Mouse (Mus musculus): ENCODE results near the gene Nceh1. TPM values are rescaled to one million over a fixed set of nuclear protein-coding genes. Genes with fewer than 3 reads are reported as not detected.
"Not testable (repeated sequence)": the region's sequence is repeated elsewhere in the genome, so short reads cannot be mapped to it uniquely, and the experiment has no call there.

Gene Nceh1
- polyA plus RNA-seq, 1 experiment from 2014 or later = 4.9 TPM

DNA sequence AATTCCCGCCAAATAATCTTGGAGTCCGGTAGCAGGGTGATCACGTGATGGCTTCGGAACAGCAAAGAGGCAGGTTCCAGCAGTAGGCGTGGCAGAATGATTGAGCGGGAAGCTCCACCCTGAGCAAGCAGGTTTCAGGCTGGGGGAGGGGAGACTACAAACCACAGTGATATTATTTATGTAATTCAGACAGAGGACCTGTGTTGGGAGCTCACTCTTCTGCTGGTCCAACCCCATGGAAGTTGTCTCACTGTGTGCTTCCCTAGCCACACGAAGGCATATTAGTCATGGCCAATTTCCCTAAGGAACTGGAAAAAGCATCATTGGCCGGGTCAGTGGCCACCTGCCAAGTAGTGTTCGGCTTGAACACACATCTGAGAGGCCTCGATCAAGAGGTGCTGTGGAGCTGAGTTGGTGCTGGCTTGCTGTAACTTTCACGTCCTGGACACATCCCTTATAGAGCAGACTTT, 97.5 kb downstream of the Nceh1 start:
- H3K4me3 ChIP-seq = no peak overlapping the region
- peaks cover 16% of the 10 kb centered on the region for H3K4me1 ChIP-seq
- WGBS = 72% methylated on average over 11 of the region's 11 CpGs
- no peaks in the 10 kb centered on the region for H3K36me3 ChIP-seq
- no peaks in the 10 kb centered on the region; the same call in 1 of the 2 replicates for H3K9me3 ChIP-seq (replicated peaks)
- DNase-seq (ENCODE audit: low spot score) = no peak
- no peak overlapping the region for H3K27ac ChIP-seq (replicated peaks)
- peaks cover 17% of the 10 kb centered on the region for H3K27me3 ChIP-seq (ENCODE audit: low read depth, poor library complexity, severe bottlenecking)

DNA sequence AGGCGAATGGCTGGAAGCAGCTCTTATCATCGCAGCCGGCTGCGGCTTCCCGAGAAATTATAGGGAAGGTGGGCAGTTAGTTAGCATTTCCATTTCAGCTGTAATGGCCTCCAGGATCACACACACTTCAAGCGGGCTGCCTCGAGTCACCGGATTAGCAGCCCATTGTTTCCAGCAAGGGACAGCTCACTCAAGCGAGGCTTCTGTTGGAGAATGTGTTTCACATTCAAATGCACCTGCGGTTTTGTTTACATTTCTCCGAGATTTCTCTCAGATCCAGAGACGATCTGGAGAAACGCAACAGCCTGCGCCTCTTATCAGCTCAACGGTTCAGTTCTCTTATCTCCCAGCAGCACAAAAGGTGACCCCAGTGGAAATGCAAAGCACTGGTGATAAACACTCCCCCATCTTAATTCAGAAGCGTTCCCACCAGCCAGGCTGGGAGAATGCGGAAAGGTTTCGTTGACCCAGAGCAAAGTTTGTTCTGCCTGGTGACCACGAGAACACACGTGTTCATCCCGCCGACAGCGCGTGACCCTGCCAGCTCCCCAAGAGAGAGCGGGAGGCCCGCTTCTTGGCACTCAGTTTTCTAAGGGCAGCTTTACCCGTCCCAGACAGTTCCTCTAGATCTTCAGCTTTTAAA, 100.4 kb downstream of the Nceh1 start:
- no peaks in the 10 kb centered on the region; the same call in 1 of the 2 replicates for H3K9me3 ChIP-seq (replicated peaks)
- WGBS = 2% methylated on average over 27 of the region's 27 CpGs
- no peaks in the 10 kb centered on the region for H3K36me3 ChIP-seq
- peak; percentile 64 for DNase-seq (ENCODE audit: low spot score)
- H3K4me3 ChIP-seq = peak overlapping the region; percentile 49
- H3K4me1 ChIP-seq = peaks cover 16% of the 10 kb centered on the region
- H3K27me3 ChIP-seq (ENCODE audit: low read depth, poor library complexity, severe bottlenecking) = peaks cover 17% of the 10 kb centered on the region
- H3K27ac ChIP-seq (replicated peaks) = peak overlapping the region; percentile 59

DNA sequence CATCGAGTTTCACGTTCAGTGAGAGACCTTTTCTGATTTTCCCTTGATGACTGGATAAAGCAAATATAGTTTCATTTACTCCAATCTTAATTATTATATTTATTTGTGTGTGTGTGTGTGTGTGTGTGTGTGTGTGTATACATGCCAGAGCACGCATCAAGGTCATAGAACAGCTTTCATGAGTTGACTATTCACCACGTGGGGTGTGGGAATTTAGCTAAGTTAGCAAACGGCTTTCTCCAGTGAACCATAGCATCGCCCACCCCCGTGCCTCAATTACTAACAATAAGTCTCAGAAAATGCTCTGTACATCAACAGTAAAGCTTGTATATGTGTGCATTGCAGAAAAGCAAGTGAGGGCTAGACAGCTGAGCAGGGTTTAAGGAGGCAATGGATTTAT, 101.0 kb downstream of the Nceh1 start:
- H3K9me3 ChIP-seq (replicated peaks) = no peaks in the 10 kb centered on the region; the same call in 1 of the 2 replicates
- peak overlapping the region; percentile 59 for H3K27ac ChIP-seq (replicated peaks)
- peaks cover 16% of the 10 kb centered on the region for H3K4me1 ChIP-seq
- H3K36me3 ChIP-seq = no peaks in the 10 kb centered on the region
- WGBS = 52% methylated on average over 7 of the region's 7 CpGs
- H3K4me3 ChIP-seq = peak overlapping the region; percentile 49
- no peak for DNase-seq (ENCODE audit: low spot score)
- peaks cover 17% of the 10 kb centered on the region for H3K27me3 ChIP-seq (ENCODE audit: low read depth, poor library complexity, severe bottlenecking)

DNA sequence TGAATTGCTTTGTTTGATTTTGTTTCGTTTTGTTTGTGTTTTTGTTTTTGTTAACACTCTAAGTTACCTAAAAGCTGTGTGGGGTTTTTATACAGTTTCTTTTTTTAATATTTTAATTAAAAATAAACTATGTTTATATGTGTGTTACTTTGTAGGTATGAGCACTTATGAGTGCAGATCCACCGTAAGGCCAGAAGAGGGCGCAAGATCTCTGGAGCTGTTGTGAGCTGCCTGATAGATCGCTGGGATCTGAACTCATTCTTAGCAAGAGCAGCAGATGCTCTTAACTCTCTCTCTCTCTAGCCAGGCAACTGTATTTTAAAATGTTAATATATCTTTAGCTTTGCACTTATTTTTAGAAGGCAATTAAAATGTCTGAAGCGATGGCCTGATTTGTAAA, 101.5 kb downstream of the Nceh1 start:
- Histone ChIP-seq H3K36me3 (no peaks in the 10 kb centered on the region), H3K4me1 (peaks cover 16% of the 10 kb centered on the region), H3K27ac (replicated peaks) (no peak overlapping the region), H3K27me3 (ENCODE audit: low read depth, poor library complexity, severe bottlenecking) (peaks cover 17% of the 10 kb centered on the region), H3K9me3 (replicated peaks) (no peaks in the 10 kb centered on the region; the same call in 1 of the 2 replicates), H3K4me3 (no peak overlapping the region)
- no peak for DNase-seq (ENCODE audit: low spot score)
- 91% methylated on average over 5 of the region's 5 CpGs for WGBS

DNA sequence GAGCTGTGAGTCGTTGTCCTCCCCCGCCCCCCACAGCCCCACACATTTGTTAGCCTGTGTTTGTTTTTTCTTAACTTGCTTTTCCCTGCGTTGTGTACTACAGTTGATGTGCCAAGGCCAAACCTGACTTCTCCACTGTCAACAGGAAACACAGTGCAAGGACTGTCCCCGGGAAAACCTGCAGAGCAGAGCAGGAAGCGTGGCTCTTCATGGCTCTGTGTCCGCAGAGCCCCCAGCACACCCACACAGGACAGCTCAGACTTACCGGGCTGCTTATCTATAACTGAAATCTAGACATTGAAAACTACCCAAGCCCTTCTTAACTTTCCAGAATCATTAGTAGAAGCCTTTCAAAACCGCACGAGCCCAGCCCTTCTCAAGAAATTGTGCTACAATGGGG, 102.3 kb downstream of the Nceh1 start:
- Histone ChIP-seq H3K27me3 (ENCODE audit: low read depth, poor library complexity, severe bottlenecking) (peaks cover 17% of the 10 kb centered on the region), H3K9me3 (replicated peaks) (no peaks in the 10 kb centered on the region; the same call in 1 of the 2 replicates), H3K4me1 (peaks cover 16% of the 10 kb centered on the region), H3K27ac (replicated peaks) (no peak overlapping the region), H3K36me3 (no peaks in the 10 kb centered on the region), H3K4me3 (no peak overlapping the region)
- WGBS = 85% methylated on average over 9 of the region's 9 CpGs
- no peak for DNase-seq (ENCODE audit: low spot score)

DNA sequence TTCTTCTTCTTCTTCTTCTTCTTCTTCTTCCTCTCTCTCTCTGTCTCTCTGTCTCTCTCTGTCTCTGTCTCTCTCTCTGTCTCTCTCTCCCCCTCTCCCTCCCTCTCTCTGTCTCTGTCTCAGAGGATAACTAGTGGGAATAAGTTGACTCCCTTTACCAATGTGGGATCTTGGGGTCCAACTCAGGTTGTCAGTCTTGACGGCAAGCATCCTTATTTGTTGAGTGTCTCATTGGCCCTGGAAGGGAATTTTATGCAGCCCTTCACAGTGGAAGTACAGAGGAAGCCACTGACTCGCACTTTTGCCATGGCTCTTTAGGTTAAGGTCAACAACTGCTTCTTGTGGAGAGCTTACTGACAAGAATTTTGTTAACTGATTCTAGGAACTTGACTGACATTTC, 105.5 kb downstream of the Nceh1 start:
- no peak overlapping the region for H3K27ac ChIP-seq (replicated peaks)
- H3K4me3 ChIP-seq = no peak overlapping the region
- no peaks in the 10 kb centered on the region; the same call in 1 of the 2 replicates for H3K9me3 ChIP-seq (replicated peaks)
- WGBS = 81% methylated on average over 2 of the region's 2 CpGs
- no peaks in the 10 kb centered on the region for H3K27me3 ChIP-seq (ENCODE audit: low read depth, poor library complexity, severe bottlenecking)
- peaks cover 6% of the 10 kb centered on the region for H3K4me1 ChIP-seq
- no peak for DNase-seq (ENCODE audit: low spot score)
- no peaks in the 10 kb centered on the region for H3K36me3 ChIP-seq

DNA sequence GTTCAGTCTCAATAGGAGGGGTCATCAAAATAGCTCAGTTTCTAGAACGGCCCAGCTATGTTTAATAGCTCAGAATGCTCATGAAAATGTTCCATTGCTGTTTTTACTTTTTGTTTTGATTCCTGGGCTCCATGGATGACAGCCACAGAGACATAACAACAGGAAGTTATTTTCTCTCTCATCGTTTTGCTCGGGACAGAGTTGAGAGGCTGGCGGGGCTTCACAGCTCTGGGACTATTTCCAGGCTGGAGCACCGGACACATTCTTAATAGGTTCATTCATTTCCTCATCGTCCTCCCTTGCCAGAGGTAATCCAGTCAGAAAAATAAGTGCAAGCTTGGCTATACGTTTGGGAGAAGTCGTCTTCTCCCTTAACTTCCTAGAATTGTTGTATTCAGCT, 106.1 kb downstream of the Nceh1 start:
- Histone ChIP-seq H3K27me3 (ENCODE audit: low read depth, poor library complexity, severe bottlenecking) (no peaks in the 10 kb centered on the region), H3K4me3 (no peak overlapping the region), H3K27ac (replicated peaks) (no peak overlapping the region), H3K4me1 (peaks cover 4% of the 10 kb centered on the region; the same call in 1 of the 2 replicates), H3K9me3 (replicated peaks) (no peaks in the 10 kb centered on the region; the same call in 1 of the 2 replicates), H3K36me3 (no peaks in the 10 kb centered on the region)
- WGBS = 74% methylated on average over 8 of the region's 8 CpGs
- no peak for DNase-seq (ENCODE audit: low spot score)

DNA sequence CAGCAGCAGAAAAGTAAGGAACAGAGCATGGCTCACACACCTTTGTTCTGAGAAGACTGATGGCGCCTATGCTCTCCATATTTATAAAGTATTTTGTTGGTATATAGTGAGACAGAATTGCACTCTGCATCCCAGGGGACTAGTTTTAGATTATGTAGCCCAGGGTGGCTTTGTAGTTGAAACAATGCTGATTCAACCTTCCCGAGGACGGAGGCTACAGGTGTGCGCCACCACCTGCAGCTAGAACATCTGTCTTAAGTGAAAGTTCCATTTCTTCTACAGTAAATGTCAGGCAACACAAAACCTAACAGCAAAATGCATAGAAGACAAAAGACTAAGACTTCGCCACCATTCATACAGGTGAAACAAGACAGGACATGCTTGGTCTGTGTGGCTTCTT, 107.5 kb downstream of the Nceh1 start:
- no peaks in the 10 kb centered on the region for H3K27me3 ChIP-seq (ENCODE audit: low read depth, poor library complexity, severe bottlenecking)
- no peak for DNase-seq (ENCODE audit: low spot score)
- peaks cover 4% of the 10 kb centered on the region; the same call in 1 of the 2 replicates for H3K4me1 ChIP-seq
- H3K9me3 ChIP-seq (replicated peaks) = no peaks in the 10 kb centered on the region
- H3K36me3 ChIP-seq = no peaks in the 10 kb centered on the region
- H3K4me3 ChIP-seq = no peak overlapping the region
- WGBS = 88% methylated on average over 5 of the region's 5 CpGs
- no peak overlapping the region for H3K27ac ChIP-seq (replicated peaks)

DNA sequence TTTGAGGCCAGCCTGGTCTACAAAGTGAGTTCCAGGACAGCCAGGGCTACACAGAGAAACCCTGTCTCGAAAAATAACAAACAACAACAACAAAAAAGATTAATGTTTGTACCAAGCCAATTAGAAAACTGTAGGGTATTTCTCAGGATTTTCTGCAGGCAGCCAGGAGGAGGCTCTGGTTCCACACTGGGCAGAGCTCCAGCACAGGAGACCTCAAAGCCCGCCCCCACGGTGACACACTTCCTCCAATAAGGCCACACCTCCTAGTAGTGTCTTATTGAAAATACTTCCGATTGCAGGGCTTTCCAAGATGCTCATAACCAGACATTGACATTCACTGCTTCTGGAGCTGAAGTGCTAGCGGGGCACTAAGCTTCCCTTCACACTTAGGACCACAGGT, 108.2 kb downstream of the Nceh1 start:
- not testable (repeated sequence) for H3K4me3 ChIP-seq; H3K36me3 ChIP-seq; H3K27ac ChIP-seq (replicated peaks); H3K9me3 ChIP-seq (replicated peaks); DNase-seq (ENCODE audit: low spot score); H3K27me3 ChIP-seq (ENCODE audit: low read depth, poor library complexity, severe bottlenecking); H3K4me1 ChIP-seq
- 92% methylated on average over 5 of the region's 5 CpGs for WGBS

DNA sequence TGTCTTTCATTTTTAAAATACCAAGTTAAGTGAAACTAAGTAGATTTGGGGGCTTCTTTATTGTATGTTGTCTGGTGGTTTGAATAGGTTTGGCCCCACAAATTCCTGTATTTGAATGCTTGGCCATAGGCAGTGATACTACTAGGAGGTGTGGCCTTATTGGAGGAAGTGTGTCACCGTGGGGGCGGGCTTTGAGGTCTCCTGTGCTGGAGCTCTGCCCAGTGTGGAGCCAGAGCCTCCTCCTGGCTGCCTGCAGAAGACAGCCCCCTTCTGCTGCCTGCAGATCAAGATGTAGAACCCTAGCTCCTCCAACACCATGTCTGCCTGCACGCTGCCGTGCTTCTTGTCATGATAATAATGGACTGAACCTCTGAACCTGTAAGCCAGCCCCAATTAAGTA, 108.6 kb downstream of the Nceh1 start:
- WGBS = 85% methylated on average over 4 of the region's 4 CpGs
- H3K36me3 ChIP-seq = not testable (repeated sequence)

DNA sequence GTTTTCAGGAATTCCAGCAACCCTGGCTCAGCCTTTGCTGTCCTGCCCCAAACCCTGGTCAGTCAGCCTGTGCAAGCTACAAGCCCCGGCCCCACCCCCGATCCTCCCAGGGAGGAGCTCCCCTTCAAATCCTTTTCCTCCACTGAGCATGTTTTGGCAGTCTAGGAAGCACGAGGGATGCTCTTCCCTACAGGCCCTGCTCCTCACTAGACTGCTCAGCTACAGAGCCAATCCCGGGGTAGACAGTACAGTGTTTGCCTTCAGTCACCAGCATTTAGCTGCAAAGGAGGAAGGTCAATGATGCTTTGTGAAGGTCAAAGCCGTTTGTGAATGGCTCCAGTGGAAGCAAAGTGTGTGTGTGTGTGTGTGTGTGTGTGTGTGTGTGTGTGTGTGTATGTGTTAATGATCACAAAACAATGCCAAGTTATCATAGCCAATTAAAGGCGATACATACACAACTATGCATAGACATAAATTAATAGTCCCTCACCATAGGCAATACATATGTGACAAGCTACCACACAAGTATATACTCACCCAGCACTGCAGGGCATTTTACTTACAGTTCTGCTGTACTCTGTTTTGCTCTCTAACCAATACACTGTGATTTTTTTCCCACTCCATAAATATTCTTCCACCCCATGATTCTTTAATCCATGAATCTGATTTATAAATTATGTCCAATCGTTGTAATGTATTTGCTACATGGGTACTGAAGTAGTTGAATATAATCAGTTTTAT, 111.0 kb downstream of the Nceh1 start:
- H3K36me3 ChIP-seq = no peaks in the 10 kb centered on the region
- DNase-seq (ENCODE audit: low spot score) = no peak
- no peak overlapping the region for H3K27ac ChIP-seq (replicated peaks)
- WGBS = 65% methylated on average over 7 of the region's 7 CpGs
- peaks cover 4% of the 10 kb centered on the region; the same call in 1 of the 2 replicates for H3K4me1 ChIP-seq
- no peaks in the 10 kb centered on the region for H3K9me3 ChIP-seq (replicated peaks)
- H3K27me3 ChIP-seq (ENCODE audit: low read depth, poor library complexity, severe bottlenecking) = no peaks in the 10 kb centered on the region
- no peak overlapping the region for H3K4me3 ChIP-seq

More for the DNA sequence above, 108.6 kb downstream of the Nceh1 start:
- not testable (repeated sequence) for H3K27ac ChIP-seq (replicated peaks); DNase-seq (ENCODE audit: low spot score); H3K27me3 ChIP-seq (ENCODE audit: low read depth, poor library complexity, severe bottlenecking); H3K4me3 ChIP-seq; H3K4me1 ChIP-seq; H3K9me3 ChIP-seq (replicated peaks)

DNA sequence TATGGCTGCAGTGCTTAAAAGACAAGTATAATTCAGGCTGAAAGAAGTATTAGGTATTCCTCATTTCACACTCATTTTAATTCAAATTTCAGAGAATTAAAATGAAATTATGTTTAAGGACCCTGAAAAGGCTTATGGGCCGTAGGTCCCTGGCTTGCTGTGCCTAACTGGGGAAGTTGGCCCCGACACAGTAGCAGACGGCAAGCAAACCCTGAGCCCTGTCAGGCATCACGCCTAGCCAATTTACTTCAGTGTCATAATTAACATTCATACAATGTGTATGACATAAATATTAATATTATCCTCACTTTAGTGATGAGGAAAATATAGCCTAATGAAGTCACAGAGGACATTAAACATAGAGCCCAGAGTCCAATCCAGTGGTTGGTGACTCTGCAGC, 117.7 kb downstream of the Nceh1 start:
- H3K4me1 ChIP-seq = no peaks in the 10 kb centered on the region
- H3K36me3 ChIP-seq = no peaks in the 10 kb centered on the region
- H3K9me3 ChIP-seq (replicated peaks) = no peaks in the 10 kb centered on the region
- H3K4me3 ChIP-seq = no peak overlapping the region
- 90% methylated on average over 4 of the region's 4 CpGs for WGBS
- no peaks in the 10 kb centered on the region for H3K27me3 ChIP-seq (ENCODE audit: low read depth, poor library complexity, severe bottlenecking)
- no peak overlapping the region for H3K27ac ChIP-seq (replicated peaks)
- DNase-seq (ENCODE audit: low spot score) = no peak

Measured in midbrain, embryonic 10.5 days (tissue).